8 mouse cellular contexts compared by ENCODE assay signal in genomic region chr13:101690167-101690566, GRCm38 (mm10).
DNase-seq lines count a peak whose midpoint lies in the region; ATAC-seq and TF ChIP-seq lines count a peak whose summit lies in the region.

No protein-coding gene starts in this region.

- WGBS in heart, adult 2 months = 20% methylated on average over 6 of the region's 6 CpGs
- WGBS in heart, embryonic 12.5 days = 52% methylated on average over 6 of the region's 6 CpGs
- WGBS in limb, embryonic 14.5 days = 80% methylated on average over 6 of the region's 6 CpGs

- H3K4me3 ChIP-seq in heart, adult 2 months = no peak overlapping the region
- H3K4me3 ChIP-seq in heart, embryonic 12.5 days = no peak overlapping the region
- peak overlapping the region; percentile 37 for H3K4me3 ChIP-seq in cortical plate, adult 2 months (ENCODE audit: insufficient read depth, low read length)
- peak overlapping the region; percentile 57 for H3K4me3 ChIP-seq in limb, embryonic 14.5 days (replicated peaks; ENCODE audit: low read length)

- no peaks in the 10 kb centered on the region for H3K79me2 ChIP-seq in heart, adult 2 months (replicated peaks; ENCODE audit: control insufficient read depth, insufficient read depth, low read length)

- H3K27me3 ChIP-seq in heart, adult 2 months (ENCODE audit: control insufficient read depth, insufficient read depth, low read length) = no peaks in the 10 kb centered on the region
- no peaks in the 10 kb centered on the region for H3K27me3 ChIP-seq in heart, embryonic 12.5 days (replicated peaks)
- no peaks in the 10 kb centered on the region for H3K27me3 ChIP-seq in limb, embryonic 14.5 days (ENCODE audit: control insufficient read depth, insufficient read depth, low read length)

- peaks cover 8% of the 10 kb centered on the region for H3K36me3 ChIP-seq in heart, adult 2 months (ENCODE audit: control insufficient read depth, insufficient read depth, low read length)
- H3K36me3 ChIP-seq in heart, embryonic 12.5 days = peaks cover 34% of the 10 kb centered on the region
- peaks cover 41% of the 10 kb centered on the region for H3K36me3 ChIP-seq in limb, embryonic 14.5 days (ENCODE audit: control insufficient read depth, insufficient read depth, low read length)

- H3K27ac ChIP-seq in heart, adult 2 months = peak overlapping the region; percentile 45; the same call in 1 of the 2 replicates
- H3K27ac ChIP-seq in heart, embryonic 12.5 days (ENCODE audit: poor library complexity, severe bottlenecking) = no peak overlapping the region
- H3K27ac ChIP-seq in cortical plate, adult 2 months (ENCODE audit: insufficient read depth, low read length) = no peak overlapping the region
- no peak overlapping the region for H3K27ac ChIP-seq in limb, embryonic 14.5 days (replicated peaks; ENCODE audit: low read depth, low read length)

- TF ChIP-seq EP300 in heart, adult 2 months (IDR thresholded peaks at IDR 0.05; ENCODE audit: insufficient read depth, low read depth, low read length) = 0 out of 2 replicates have a peak, but pooled peaks have one; percentile 9

- no peak overlapping the region for H3K9ac ChIP-seq in heart, adult 2 months (ENCODE audit: low read depth, low read length)
- H3K9ac ChIP-seq in heart, embryonic 12.5 days = no peak overlapping the region
- no peak overlapping the region for H3K9ac ChIP-seq in limb, embryonic 14.5 days (ENCODE audit: low read depth, low read length, severe bottlenecking)

- TF ChIP-seq POLR2A in heart, adult 2 months (IDR thresholded peaks at IDR 0.05; ENCODE audit: insufficient read depth, low read depth, low read length) = no peak
- TF ChIP-seq POLR2A in cortical plate, adult 2 months (IDR thresholded peaks at IDR 0.05; ENCODE audit: extremely low read depth, insufficient read depth, low read length) = peak; percentile 63
- TF ChIP-seq POLR2A in limb, embryonic 14.5 days (IDR thresholded peaks at IDR 0.05; ENCODE audit: borderline replicate concordance, extremely low read depth, insufficient read depth, insufficient read length) = no peak

- DNase-seq in heart, adult 2 months = peak in 1 of 2 experiments; percentile 48
- peak; percentile 76 for DNase-seq in adipocyte (ENCODE audit: low spot score)
- DNase-seq in limb, embryonic 14.5 days (ENCODE audit: low spot score) = no peak
- no peak for DNase-seq in embryo, embryonic 10 days (ENCODE audit: low spot score)
- no peak for DNase-seq in lung, postnatal 14 days
- DNase-seq in spleen, adult 18-20 months = no peak

- H3K4me2 ChIP-seq in heart, embryonic 12.5 days = no peak overlapping the region
- H3K4me2 ChIP-seq in limb, embryonic 14.5 days (replicated peaks; ENCODE audit: low read depth, low read length, severe bottlenecking) = peak overlapping the region; percentile 80

- intact Hi-C loops in heart, adult 2 months (cut with DNase I) = no loop called here

- H3K4me1 ChIP-seq in heart, adult 2 months (ENCODE audit: control insufficient read depth, insufficient read depth, low read length) = peaks cover 6% of the 10 kb centered on the region
- peaks cover 37% of the 10 kb centered on the region for H3K4me1 ChIP-seq in heart, embryonic 12.5 days (replicated peaks)
- H3K4me1 ChIP-seq in cortical plate, adult 2 months (ENCODE audit: control insufficient read depth, insufficient read depth, low read length) = no peaks in the 10 kb centered on the region; the same call in 1 of the 2 replicates
- H3K4me1 ChIP-seq in limb, embryonic 14.5 days (ENCODE audit: control insufficient read depth, insufficient read depth, low read length) = peaks cover 26% of the 10 kb centered on the region

- no peak for TF ChIP-seq CTCF in heart, adult 2 months (IDR thresholded peaks at IDR 0.05)
- no peak for TF ChIP-seq CTCF in cortical plate, adult 2 months (IDR thresholded peaks at IDR 0.05; ENCODE audit: extremely low read depth, insufficient read depth, low read length)

- ATAC-seq in heart, embryonic 12.5 days (ENCODE audit: insufficient number of reproducible peaks, low FRiP score) = no peak
- ATAC-seq in limb, embryonic 14.5 days (ENCODE audit: low FRiP score, low read depth) = no peak

- no peaks in the 10 kb centered on the region for H3K9me3 ChIP-seq in heart, embryonic 12.5 days (replicated peaks)
- no peaks in the 10 kb centered on the region for H3K9me3 ChIP-seq in limb, embryonic 14.5 days (ENCODE audit: control insufficient read depth, low read length)

Comparison
In these comparisons a context has a peak if more than half of its experiments do, and no peak if none do; other contexts are left out.
1. H3K4me3 ChIP-seq: peak in cortical plate, adult 2 months (single experiment) and limb, embryonic 14.5 days (single experiment); none in heart, adult 2 months (single experiment) and heart, embryonic 12.5 days (single experiment).